Mouse (Mus musculus) stomach, postnatal 0 days (tissue): Measurements from ENCODE around the gene Ndufv3. TPM values are rescaled to one million over a fixed set of nuclear protein-coding genes. Genes with fewer than 3 reads are reported as not detected.

ENCODE experiments used
- ATAC-seq: fragments of 200-750 bp; cut with Nextera tagmentation; 2 replicates; pipeline ENCODE4 v1.8.0; 2017; ENCODE audit not compliant: low FRiP score, low TSS enrichment
- DNase-seq: peaks from one replicate; pipeline ENCODE4 v3.0.0-alpha.2; 2016; ENCODE audit warnings: low spot score
- H3K27ac ChIP-seq: fragments of 300-500 bp; sonication (generic); replicated peaks from 2 replicates; pipeline ENCODE4 v1.5.1; 2014; ENCODE audit warnings: mild to moderate bottlenecking, control low read depth
- H3K27me3 ChIP-seq: fragments of 300-500 bp; sonication (generic); 2 replicates; pipeline ENCODE4 v1.6.1; 2014; ENCODE audit warnings: low read length; ENCODE audit not compliant: control insufficient read depth, insufficient read depth
- H3K36me3 ChIP-seq: fragments of 300-500 bp; sonication (generic); 2 replicates; pipeline ENCODE4 v1.6.1; 2014; ENCODE audit warnings: low read length, mixed read lengths; ENCODE audit not compliant: control insufficient read depth, insufficient read depth
- H3K4me1 ChIP-seq: fragments of 300-500 bp; sonication (generic); replicated peaks from 2 replicates; pipeline ENCODE4 v1.6.1; 2014; ENCODE audit warnings: antibody characterized with exemption; ENCODE audit not compliant: control insufficient read depth, insufficient read depth
- H3K4me2 ChIP-seq: fragments of 300-500 bp; sonication (generic); replicated peaks from 2 replicates; pipeline ENCODE4 v1.6.1; 2014; ENCODE audit warnings: low read depth, mild to moderate bottlenecking, control low read depth, moderate library complexity
- H3K4me3 ChIP-seq: fragments of 300-500 bp; sonication (generic); 2 replicates; pipeline ENCODE4 v1.5.1; 2014; ENCODE audit warnings: low read depth, low read length, control low read depth
- H3K9ac ChIP-seq: fragments of 300-500 bp; sonication (generic); 2 replicates; pipeline ENCODE4 v1.6.1; 2014; ENCODE audit warnings: mild to moderate bottlenecking, low read length, control low read depth, mixed read lengths
- H3K9me3 ChIP-seq: fragments of 300-500 bp; sonication (generic); 2 replicates; pipeline ENCODE4 v1.6.1; 2016; ENCODE audit warnings: low read length; ENCODE audit not compliant: control insufficient read depth
- CTCF ChIP-seq: IDR thresholded peaks from 2 replicates; pipeline ENCODE4 v1.5.1; 2016; ENCODE audit warnings: antibody characterized with exemption, low read depth, mild to moderate bottlenecking, moderate library complexity
- EP300 ChIP-seq: optimal IDR thresholded peaks from 2 replicates; pipeline ENCODE3; 2016; ENCODE audit warnings: antibody characterized with exemption
- WGBS: fragments of 180-500 bp; shearing (Covaris S2); extraction: QIAGEN DNeasy Blood & Tissue Kit; methylation state at CpG from one replicate; pipeline ENCODE4 v1.1.7; 2014; 5-methylcytosine and 5-hydroxymethylcytosine counted together
- polyA plus RNA-seq: library from polyadenylated mRNA; unstranded; fragments of >200 nt; fragmentation: Nextera tagmentation; extraction: Ambion mirVana; gene quantifications from 2 replicates; pipeline ENCODE4 v1.2.1, GENCODE M21; 2015

The Ndufv3 gene
- polyA plus RNA-seq, 1 experiment from 2014 or later = 344 TPM

DNA sequence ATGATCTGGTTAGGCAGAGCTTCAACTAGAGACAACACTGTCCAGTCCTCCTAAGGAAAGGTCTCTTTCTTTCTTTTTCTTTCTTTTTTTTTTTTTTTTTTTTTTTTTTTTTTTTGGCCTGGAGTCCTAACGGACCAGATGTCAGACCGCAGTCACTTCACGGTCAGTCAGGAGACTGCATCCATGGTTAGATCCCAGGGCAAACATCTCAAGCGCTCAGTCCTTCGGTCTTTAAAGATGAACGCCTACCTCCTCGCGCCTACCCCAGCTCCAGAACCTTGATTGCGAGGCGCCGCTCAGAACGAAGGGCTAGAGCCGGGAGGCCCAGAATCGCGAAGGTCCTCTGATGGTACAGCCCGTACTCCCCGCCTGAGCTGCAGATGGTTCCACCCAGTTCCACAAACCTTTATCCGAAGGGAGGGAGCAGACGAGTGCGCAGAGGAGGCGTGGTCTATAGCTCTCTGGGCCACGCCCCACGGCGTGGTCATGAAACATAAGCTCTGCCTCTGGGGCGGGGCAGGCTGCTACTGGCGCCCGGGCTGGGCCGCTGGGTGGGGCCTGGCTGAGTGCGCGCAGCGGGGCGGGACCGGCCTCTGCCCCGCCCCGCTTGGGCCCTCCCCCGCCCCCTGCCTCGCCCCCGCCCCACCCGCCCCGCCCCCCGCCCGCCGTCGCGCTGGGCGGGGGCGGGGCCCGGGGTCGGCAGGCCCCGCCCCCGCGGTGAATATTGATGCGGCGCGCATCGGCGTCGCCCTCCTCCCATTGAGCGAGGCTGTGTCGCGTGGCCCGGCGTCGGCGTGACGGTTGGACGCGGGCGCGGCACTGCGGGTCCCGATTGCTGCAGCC, 44.3 kb downstream of the Ndufv3 start, which contains the start of gene Pknox1:
TSS of gene Pknox1 (plus strand) at position 720 of the 843 bp plus-strand sequence.
- peak within 1 kb of the TSS; percentile 98 for H3K27ac ChIP-seq
- ATAC-seq = peak; percentile 96
- WGBS = under 1% methylated on average over 45 of the region's 72 CpGs
- no peaks in the 10 kb centered on the region for H3K36me3 ChIP-seq
- no peaks in the 10 kb centered on the region for H3K27me3 ChIP-seq
- peak within 1 kb of the TSS; percentile 72 for H3K4me3 ChIP-seq
- H3K9ac ChIP-seq = peak within 1 kb of the TSS; percentile 94
- TF ChIP-seq CTCF (0 out of 2 replicates have a peak, but pooled peaks have one; percentile 4), EP300 (peak; percentile 59)
- peak within 1 kb of the TSS; percentile 72 for H3K4me2 ChIP-seq
- H3K4me1 ChIP-seq = peaks cover 9% of the 10 kb centered on the region
- no peaks in the 10 kb centered on the region for H3K9me3 ChIP-seq
- DNase-seq = peak; percentile 98

GRCm38 (mm10) chr17:31564858-31565140, 44.9 kb downstream of the Ndufv3 start:
- DNase-seq = no peak
- Histone ChIP-seq H3K9ac (peak overlapping the region; percentile 94), H3K27me3 (no peaks in the 10 kb centered on the region), H3K4me1 (peaks cover 9% of the 10 kb centered on the region), H3K9me3 (no peaks in the 10 kb centered on the region), H3K4me2 (peak overlapping the region; percentile 72), H3K36me3 (no peaks in the 10 kb centered on the region), H3K27ac (peak overlapping the region; percentile 98), H3K4me3 (peak overlapping the region; percentile 72)
- ATAC-seq = no peak
- TF ChIP-seq CTCF (no peak), EP300 (no peak)
- WGBS = 9% methylated on average over 11 of the region's 44 CpGs

GRCm38 (mm10) chr17:31565141-31566056, 45.5 kb downstream of the Ndufv3 start:
- TF ChIP-seq EP300 (no peak), CTCF (no peak)
- no peaks in the 10 kb centered on the region for H3K9me3 ChIP-seq
- H3K27ac ChIP-seq = peak overlapping the region; percentile 98
- H3K36me3 ChIP-seq = no peaks in the 10 kb centered on the region
- H3K4me3 ChIP-seq = peak overlapping the region; percentile 72
- DNase-seq = peak; percentile 55
- peak; percentile 27 for ATAC-seq
- peak overlapping the region; percentile 72 for H3K4me2 ChIP-seq
- H3K27me3 ChIP-seq = no peaks in the 10 kb centered on the region
- H3K9ac ChIP-seq = peak overlapping the region; percentile 94
- H3K4me1 ChIP-seq = peaks cover 9% of the 10 kb centered on the region
- under 1% methylated on average over 58 of the region's 88 CpGs for WGBS

GRCm38 (mm10) chr17:31566276-31566675, 46.4 kb downstream of the Ndufv3 start:
- peak overlapping the region; percentile 72 for H3K4me2 ChIP-seq
- ATAC-seq (no peak), DNase-seq (no peak)
- no peak overlapping the region for H3K27ac ChIP-seq
- H3K4me3 ChIP-seq = peak overlapping the region; percentile 72
- H3K4me1 ChIP-seq = peaks cover 9% of the 10 kb centered on the region
- H3K27me3 ChIP-seq = no peaks in the 10 kb centered on the region
- peak overlapping the region; percentile 94; the same call in 1 of the 2 replicates for H3K9ac ChIP-seq
- no peaks in the 10 kb centered on the region for H3K36me3 ChIP-seq
- TF ChIP-seq CTCF = no peak
- no peak for TF ChIP-seq EP300
- H3K9me3 ChIP-seq = no peaks in the 10 kb centered on the region
- WGBS = 64% methylated on average over 6 of the region's 6 CpGs

GRCm38 (mm10) chr17:31569756-31570155, 49.8 kb downstream of the Ndufv3 start:
- WGBS = 76% methylated on average over 1 of the region's 1 CpGs
- Histone ChIP-seq H3K4me1 (peaks cover 7% of the 10 kb centered on the region), H3K27ac (no peak overlapping the region), H3K9me3 (no peaks in the 10 kb centered on the region), H3K4me2 (no peak overlapping the region), H3K9ac (no peak overlapping the region), H3K27me3 (no peaks in the 10 kb centered on the region), H3K36me3 (no peaks in the 10 kb centered on the region), H3K4me3 (no peak overlapping the region)
- TF ChIP-seq EP300 = no peak
- no peak for TF ChIP-seq CTCF
- DNase-seq (no peak), ATAC-seq (no peak)
